Mouse (Mus musculus): ENCODE measurements around the gene Pofut1. TPM values are rescaled to one million over a fixed set of nuclear protein-coding genes. Genes with fewer than 3 reads are reported as not detected.

Gene Pofut1
- polyA plus RNA-seq, 1 experiment from 2014 or later: 8.2 TPM

DNA sequence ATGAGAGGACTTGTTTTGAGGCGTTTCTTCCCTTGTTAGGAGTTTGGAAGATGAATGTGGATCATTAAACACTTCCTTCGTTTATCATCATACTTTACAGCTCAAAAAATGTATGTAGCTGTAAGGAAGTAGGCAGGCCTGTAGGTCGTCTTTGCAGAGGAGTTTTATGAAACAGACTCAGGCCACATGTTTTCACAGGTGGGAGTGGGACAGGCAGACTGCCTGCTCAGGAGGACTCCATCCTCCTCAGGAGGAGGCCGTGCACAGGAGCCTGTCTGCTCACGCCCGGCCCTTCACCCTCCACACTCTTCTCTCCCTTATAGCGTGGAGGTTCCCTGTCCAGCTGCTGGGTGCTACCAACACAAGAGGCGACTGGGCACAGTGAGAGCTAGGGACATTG, 67.8 kb downstream of the Pofut1 start:
- ATAC-seq (ENCODE audit: insufficient read depth, low FRiP score): no peak
- WGBS: 55% methylated on average over 8 of the region's 8 CpGs
- Histone ChIP-seq H3K9ac (ENCODE audit: low read length) (no peak overlapping the region), H3K27me3 (ENCODE audit: control insufficient read depth, insufficient read depth, low read length) (no peaks in the 10 kb centered on the region), H3K4me3 (replicated peaks; ENCODE audit: low read length) (no peak overlapping the region), H3K4me1 (ENCODE audit: control insufficient read depth, insufficient read depth, low read length) (no peaks in the 10 kb centered on the region), H3K36me3 (ENCODE audit: control insufficient read depth, insufficient read depth, low read length) (no peaks in the 10 kb centered on the region), H3K4me2 (ENCODE audit: low read depth, low read length) (no peak overlapping the region), H3K9me3 (replicated peaks; ENCODE audit: control insufficient read depth, low read length) (no peaks in the 10 kb centered on the region), H3K27ac (ENCODE audit: low read length) (no peak overlapping the region)

GRCm38 (mm10) chr2:153310228-153310627, 68.9 kb downstream of the Pofut1 start:
- H3K27ac ChIP-seq (ENCODE audit: low read length): no peak overlapping the region
- no peak overlapping the region for H3K4me2 ChIP-seq (ENCODE audit: low read depth, low read length)
- no peaks in the 10 kb centered on the region for H3K9me3 ChIP-seq (replicated peaks; ENCODE audit: control insufficient read depth, low read length)
- WGBS: 73% methylated on average over 6 of the region's 6 CpGs
- no peaks in the 10 kb centered on the region for H3K36me3 ChIP-seq (ENCODE audit: control insufficient read depth, insufficient read depth, low read length)
- no peak overlapping the region for H3K9ac ChIP-seq (ENCODE audit: low read length)
- no peaks in the 10 kb centered on the region for H3K27me3 ChIP-seq (ENCODE audit: control insufficient read depth, insufficient read depth, low read length)
- H3K4me3 ChIP-seq (replicated peaks; ENCODE audit: low read length): no peak overlapping the region
- ATAC-seq (ENCODE audit: insufficient read depth, low FRiP score): no peak
- no peaks in the 10 kb centered on the region for H3K4me1 ChIP-seq (ENCODE audit: control insufficient read depth, insufficient read depth, low read length)

DNA sequence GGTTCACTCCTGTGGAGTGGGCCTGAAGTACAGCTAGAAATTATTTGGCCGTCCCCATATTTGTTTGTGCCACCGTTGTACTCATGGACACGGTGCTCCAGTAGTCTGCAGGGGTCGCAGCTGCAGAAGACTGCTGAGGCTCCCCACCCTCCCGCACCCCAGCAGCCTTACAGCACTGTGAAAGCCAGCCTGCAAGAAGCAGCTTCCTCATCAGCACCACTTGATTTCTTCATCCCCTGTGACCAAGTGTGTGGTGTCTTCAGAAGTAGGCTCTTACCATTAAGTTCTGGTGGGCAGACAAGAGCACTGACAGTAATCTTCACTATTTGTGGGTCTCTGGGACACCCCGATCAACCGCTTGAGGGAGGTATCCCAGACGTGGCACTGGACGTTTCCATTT, 71.6 kb downstream of the Pofut1 start:
- Histone ChIP-seq H3K4me2 (ENCODE audit: low read depth, low read length) (no peak overlapping the region), H3K9ac (ENCODE audit: low read length) (no peak overlapping the region), H3K4me3 (replicated peaks; ENCODE audit: low read length) (no peak overlapping the region), H3K9me3 (replicated peaks; ENCODE audit: control insufficient read depth, low read length) (no peaks in the 10 kb centered on the region), H3K36me3 (ENCODE audit: control insufficient read depth, insufficient read depth, low read length) (no peaks in the 10 kb centered on the region), H3K4me1 (ENCODE audit: control insufficient read depth, insufficient read depth, low read length) (no peaks in the 10 kb centered on the region), H3K27ac (ENCODE audit: low read length) (no peak overlapping the region), H3K27me3 (ENCODE audit: control insufficient read depth, insufficient read depth, low read length) (no peaks in the 10 kb centered on the region)
- WGBS: 85% methylated on average over 9 of the region's 9 CpGs
- ATAC-seq (ENCODE audit: insufficient read depth, low FRiP score): no peak

DNA sequence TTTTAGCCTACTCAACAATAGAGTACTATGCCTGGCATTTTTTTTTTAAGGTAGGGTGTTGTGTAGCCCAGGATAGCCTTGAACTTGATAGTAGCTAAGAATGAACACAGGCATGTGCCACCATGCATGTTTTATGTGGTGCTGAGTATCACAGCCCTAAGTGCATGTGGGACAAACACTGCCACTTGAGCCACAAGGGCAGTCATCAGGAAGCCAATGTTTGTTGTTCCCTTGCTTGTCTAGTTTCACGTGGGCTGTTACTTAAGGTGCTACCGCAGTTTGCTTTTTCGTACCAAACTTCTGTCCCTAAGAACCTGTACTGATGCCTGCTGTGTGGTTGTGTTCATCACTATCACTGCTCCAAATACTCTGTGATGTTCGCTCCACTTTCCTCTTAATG, 77.1 kb downstream of the Pofut1 start:
- Histone ChIP-seq H3K9me3 (replicated peaks; ENCODE audit: control insufficient read depth, low read length) (no peaks in the 10 kb centered on the region), H3K27ac (ENCODE audit: low read length) (no peak overlapping the region), H3K4me3 (replicated peaks; ENCODE audit: low read length) (no peak overlapping the region), H3K4me2 (ENCODE audit: low read depth, low read length) (no peak overlapping the region), H3K4me1 (ENCODE audit: control insufficient read depth, insufficient read depth, low read length) (no peaks in the 10 kb centered on the region), H3K27me3 (ENCODE audit: control insufficient read depth, insufficient read depth, low read length) (no peaks in the 10 kb centered on the region), H3K36me3 (ENCODE audit: control insufficient read depth, insufficient read depth, low read length) (peaks cover 9% of the 10 kb centered on the region; the same call in 1 of the 2 replicates), H3K9ac (ENCODE audit: low read length) (no peak overlapping the region)
- WGBS: 95% methylated on average over 4 of the region's 4 CpGs
- no peak for ATAC-seq (ENCODE audit: insufficient read depth, low FRiP score)

DNA sequence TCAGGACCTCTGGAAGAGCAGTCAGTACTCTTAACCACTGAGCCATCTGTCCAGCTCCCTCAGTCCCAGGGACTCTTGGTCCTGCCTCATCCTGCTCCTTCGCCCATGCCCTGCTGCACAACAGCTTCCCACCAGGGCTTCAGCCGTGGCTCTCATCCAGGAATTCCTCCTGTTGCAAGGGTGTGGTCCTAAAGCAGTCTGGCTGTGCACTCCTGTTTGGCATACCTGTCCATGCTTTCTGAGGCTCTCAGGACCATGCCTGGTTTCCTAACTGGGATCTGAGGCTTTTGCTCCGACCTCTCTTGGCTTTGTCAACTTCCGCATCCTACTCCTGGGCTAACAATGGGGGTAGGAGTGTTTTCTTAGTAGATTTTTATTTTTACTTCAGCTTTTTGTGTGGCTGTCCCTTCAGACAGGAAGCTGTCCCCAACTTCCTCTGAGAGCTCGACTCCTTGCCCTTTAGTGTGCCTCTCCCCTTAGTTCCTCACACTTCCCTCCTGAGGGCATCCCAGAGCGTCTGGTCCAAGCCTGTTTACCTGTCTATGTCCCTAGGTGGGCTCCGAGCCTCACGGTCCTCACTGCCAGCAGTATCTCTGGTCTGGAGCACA, 77.8 kb downstream of the Pofut1 start:
- no peaks in the 10 kb centered on the region for H3K27me3 ChIP-seq (ENCODE audit: control insufficient read depth, insufficient read depth, low read length)
- H3K9ac ChIP-seq (ENCODE audit: low read length): no peak overlapping the region
- peaks cover 9% of the 10 kb centered on the region; the same call in 1 of the 2 replicates for H3K36me3 ChIP-seq (ENCODE audit: control insufficient read depth, insufficient read depth, low read length)
- no peak overlapping the region for H3K4me3 ChIP-seq (replicated peaks; ENCODE audit: low read length)
- WGBS: 74% methylated on average over 8 of the region's 8 CpGs
- no peak for ATAC-seq (ENCODE audit: insufficient read depth, low FRiP score)
- no peaks in the 10 kb centered on the region for H3K9me3 ChIP-seq (replicated peaks; ENCODE audit: control insufficient read depth, low read length)
- H3K27ac ChIP-seq (ENCODE audit: low read length): 0 out of 2 replicates have a peak overlapping the region, but pooled peaks have one; percentile 10
- no peaks in the 10 kb centered on the region for H3K4me1 ChIP-seq (ENCODE audit: control insufficient read depth, insufficient read depth, low read length)
- H3K4me2 ChIP-seq (ENCODE audit: low read depth, low read length): no peak overlapping the region

Other genes with a start within 250 kb of the Pofut1 start
- gene Pdrg1, start 226.1 kb upstream of the Pofut1 start, polyA plus RNA-seq (2015; fragmentation: Nextera tagmentation; extraction: Ambion mirVana): 101 and 105 TPM in 2 replicates
- gene Xkr7, start 209.7 kb upstream of the Pofut1 start, polyA plus RNA-seq (2015; fragmentation: Nextera tagmentation; extraction: Ambion mirVana): not detected in 2 replicates
- gene Ccm2l, start 175.6 kb upstream of the Pofut1 start, polyA plus RNA-seq (2015; fragmentation: Nextera tagmentation; extraction: Ambion mirVana): 0.51 and 1.0 TPM in 2 replicates
- gene Hck, start 133.1 kb upstream of the Pofut1 start, polyA plus RNA-seq (2015; fragmentation: Nextera tagmentation; extraction: Ambion mirVana): 6.2 and 6.7 TPM in 2 replicates
- 86.7 and 93.4 TPM in 2 replicates for gene Tm9sf4, start 80.2 kb upstream of the Pofut1 start, polyA plus RNA-seq (2015; fragmentation: Nextera tagmentation; extraction: Ambion mirVana)
- gene Tspyl3, start 16.1 kb upstream of the Pofut1 start, polyA plus RNA-seq (2015; fragmentation: Nextera tagmentation; extraction: Ambion mirVana): 9.2 and 9.9 TPM in 2 replicates
- gene Plagl2, start 107 bp upstream of the Pofut1 start, polyA plus RNA-seq (2015; fragmentation: Nextera tagmentation; extraction: Ambion mirVana): 19.6 and 21.8 TPM in 2 replicates
- 6.7 TPM in 2 replicates for gene Kif3b, start 49.9 kb downstream of the Pofut1 start, polyA plus RNA-seq (2015; fragmentation: Nextera tagmentation; extraction: Ambion mirVana)
- 6.4 and 7.2 TPM in 2 replicates for gene Asxl1, start 104.3 kb downstream of the Pofut1 start, polyA plus RNA-seq (2015; fragmentation: Nextera tagmentation; extraction: Ambion mirVana)

All from stomach, embryonic 16.5 days (tissue).